Mouse (Mus musculus) ES-E14 (cell line): ENCODE data around the gene Hic2.

Source experiments
- CHD2 ChIP-seq: IDR thresholded peaks from 2 replicates; pipeline ENCODE4 v1.6.1; 2014; ENCODE audit warnings: mild to moderate bottlenecking, low read depth, low read length, inconsistent platforms
- HCFC1 ChIP-seq: IDR thresholded peaks from 2 replicates; pipeline ENCODE4 v1.6.1; 2012; ENCODE audit warnings: low read length, inconsistent platforms, borderline replicate concordance; ENCODE audit not compliant: insufficient read depth
- MAFK ChIP-seq: IDR thresholded peaks from 2 replicates; pipeline ENCODE4 v1.6.1; 2014; ENCODE audit warnings: mild to moderate bottlenecking, low read depth, low read length, inconsistent platforms; ENCODE audit not compliant: insufficient read depth
- ZC3H11A ChIP-seq: IDR thresholded peaks from 2 replicates; pipeline ENCODE4 v1.6.1; 2012; ENCODE audit warnings: low read depth, mild to moderate bottlenecking, inconsistent platforms, low read length, borderline replicate concordance
- ZNF384 ChIP-seq: IDR thresholded peaks from 2 replicates; pipeline ENCODE4 v1.6.1; 2012; ENCODE audit warnings: low read depth, low read length, inconsistent platforms

DNA sequence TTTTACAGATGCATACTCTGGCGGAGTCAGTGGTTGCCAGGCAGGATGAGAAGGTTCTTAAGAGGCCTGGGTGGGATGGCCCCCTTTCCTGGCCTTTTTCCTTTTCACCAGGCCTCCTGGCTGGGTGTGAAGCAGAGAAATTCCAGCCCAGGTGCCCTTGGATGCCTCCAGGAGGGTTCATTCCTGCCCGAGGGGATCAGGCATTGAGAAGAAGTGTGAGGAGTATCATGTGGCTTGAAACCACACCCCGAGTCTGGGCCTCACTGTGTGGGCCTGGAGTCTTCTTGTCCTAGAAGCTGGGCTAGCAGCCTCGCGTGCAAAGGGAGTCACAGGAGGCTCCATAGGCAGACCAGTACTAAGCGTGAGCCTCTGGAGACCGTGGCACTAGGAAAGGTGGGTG, 19.5 kb downstream of the Hic2 start:
- TF ChIP-seq ZNF384: no peak
- TF ChIP-seq ZC3H11A: no peak
- no peak for TF ChIP-seq CHD2
- TF ChIP-seq HCFC1: no peak
- no peak for TF ChIP-seq MAFK
